Mouse (Mus musculus): Measurements from ENCODE around the gene Ube2j1.

Gene Ube2j1

DNA sequence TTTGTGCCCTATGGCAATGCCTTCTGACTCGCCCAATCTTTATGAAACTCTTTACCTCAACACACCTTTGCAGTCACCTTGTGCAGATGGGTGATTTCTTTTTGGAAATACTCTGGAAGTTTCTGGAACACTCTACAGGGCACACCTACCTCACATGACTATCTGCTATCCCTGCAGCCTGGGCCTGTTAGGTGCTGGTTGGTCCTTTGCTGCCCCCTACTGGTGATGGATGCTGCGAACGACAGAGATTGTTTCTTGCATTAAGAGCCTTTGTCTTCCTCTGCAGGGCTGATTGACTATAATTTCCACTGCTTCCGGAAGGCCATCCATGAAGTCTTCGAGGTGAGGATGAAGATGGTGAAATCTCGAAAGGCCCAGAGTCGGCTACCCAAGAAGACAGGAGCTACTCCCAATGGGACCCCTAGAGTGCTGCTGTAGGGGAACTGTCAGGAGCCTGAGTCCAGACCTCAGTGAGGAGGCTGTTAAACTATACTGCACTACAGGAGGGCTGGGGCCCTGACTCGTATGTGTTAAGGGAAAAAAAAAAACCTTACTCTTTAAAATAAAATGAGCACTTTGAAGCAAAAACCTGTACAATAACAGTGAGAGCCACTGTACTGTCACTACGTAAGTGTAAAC lies 12.7 kb upstream of the Ube2j1 start:
- DNase-seq = peak; percentile 88

GRCm38 (mm10) chr4:33024420-33024819 lies 6.8 kb upstream of the Ube2j1 start:
- DNase-seq = no peak

DNA sequence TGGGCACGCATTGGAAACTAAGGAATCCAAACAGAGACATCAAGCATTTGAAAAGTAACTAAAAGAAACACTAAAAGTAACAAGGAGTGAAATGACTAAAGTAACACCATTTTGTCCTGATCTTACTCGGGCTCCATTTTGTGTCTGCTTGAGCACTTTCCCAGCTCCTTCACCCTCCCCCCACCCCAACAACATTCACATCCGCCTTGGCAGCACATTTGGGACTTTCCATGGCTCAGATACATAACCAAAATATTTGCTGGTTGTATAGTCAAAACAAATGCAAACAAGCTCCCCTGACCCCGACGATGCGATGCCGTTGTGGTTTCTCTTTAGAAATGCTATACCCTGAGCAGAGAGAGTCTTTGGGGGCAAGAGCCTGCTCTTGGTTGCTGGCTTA lies 2.1 kb upstream of the Ube2j1 start:
- no peak for DNase-seq

DNA sequence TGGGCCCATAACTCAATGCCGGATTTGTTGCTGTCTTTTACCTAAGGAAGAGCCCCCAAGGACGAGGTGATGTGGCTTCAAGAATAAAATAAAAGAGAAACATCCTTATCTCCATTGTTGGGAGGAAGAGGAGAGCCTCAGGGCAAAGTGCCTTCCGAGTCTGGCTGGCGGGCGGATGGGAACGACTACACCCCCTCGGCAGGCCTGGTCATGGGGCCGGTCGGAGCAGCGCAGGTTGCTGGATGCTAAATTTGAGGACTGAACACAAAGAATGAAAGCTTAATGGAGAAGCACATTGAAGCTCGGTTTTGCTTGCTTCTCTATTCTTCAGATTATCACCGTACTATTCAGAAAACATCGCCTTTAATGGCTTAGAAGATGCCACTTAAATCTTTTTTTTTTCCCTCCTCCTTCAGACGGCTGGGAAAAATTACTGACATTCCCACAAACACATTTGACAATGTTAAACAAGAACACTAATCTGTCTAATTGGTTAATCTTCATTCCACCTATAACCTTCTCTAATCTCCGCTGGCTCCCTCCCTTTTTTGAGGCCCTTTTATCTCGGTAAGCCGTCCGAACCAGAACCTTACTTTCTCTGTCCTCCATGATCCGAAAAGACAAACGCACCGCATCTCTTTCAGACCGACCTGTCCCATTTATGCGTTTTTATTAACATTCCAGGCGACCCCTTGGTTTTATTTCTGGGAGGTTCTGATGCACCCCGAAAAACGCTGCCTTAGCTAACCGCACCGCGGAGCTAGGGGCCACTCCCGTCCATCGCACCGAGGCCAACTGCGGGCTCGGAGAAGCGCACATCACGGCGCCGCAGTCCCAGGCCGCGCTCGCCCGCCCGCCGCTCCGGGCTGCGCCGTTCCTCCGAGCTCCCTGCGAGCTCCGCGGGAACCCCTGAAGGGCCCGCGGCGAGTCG lies 687 bp upstream of the Ube2j1 start:
- no peak for DNase-seq

DNA sequence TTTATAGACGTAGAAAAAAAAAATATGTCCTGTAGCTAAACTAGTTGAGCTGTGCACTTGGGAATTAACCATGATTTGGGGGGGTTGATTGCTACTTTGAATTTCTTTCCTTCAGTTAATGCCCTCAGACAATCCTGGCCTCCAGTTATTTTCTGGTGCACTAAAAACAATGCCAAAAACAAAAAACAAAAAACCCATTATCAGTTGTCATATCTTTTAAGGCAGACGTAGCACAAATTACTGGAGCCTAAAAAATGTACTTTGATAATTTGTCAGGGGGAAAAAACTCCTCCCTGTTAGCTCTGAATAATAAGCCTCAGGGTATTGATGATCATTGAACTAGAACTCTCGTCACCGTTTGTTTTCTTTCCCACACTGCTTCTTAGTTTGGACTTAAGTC lies 829 bp downstream of the Ube2j1 start:
- DNase-seq = no peak

GRCm38 (mm10) chr4:33033515-33033914 lies 2.3 kb downstream of the Ube2j1 start:
- no peak for DNase-seq

DNA sequence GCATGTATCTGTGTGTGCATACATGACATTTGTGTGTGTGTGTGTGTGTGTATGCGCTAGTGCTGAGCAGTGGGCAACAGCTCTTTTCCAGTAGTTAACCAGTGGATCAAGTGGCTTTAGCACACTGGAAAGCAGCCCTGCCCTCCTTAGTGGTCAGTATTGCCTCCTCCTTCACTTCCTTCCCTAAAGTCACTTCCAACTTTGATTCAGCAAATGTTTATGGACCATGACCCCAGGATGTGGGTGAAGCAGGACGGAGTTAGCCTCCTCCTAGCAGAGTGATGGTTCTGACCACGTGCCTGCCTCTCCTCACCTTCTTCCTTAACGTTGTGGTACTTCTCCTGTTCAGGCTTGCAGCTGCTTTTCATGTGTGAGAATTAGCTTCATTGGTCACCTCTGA lies 8.6 kb downstream of the Ube2j1 start:
- DNase-seq = no peak

DNA sequence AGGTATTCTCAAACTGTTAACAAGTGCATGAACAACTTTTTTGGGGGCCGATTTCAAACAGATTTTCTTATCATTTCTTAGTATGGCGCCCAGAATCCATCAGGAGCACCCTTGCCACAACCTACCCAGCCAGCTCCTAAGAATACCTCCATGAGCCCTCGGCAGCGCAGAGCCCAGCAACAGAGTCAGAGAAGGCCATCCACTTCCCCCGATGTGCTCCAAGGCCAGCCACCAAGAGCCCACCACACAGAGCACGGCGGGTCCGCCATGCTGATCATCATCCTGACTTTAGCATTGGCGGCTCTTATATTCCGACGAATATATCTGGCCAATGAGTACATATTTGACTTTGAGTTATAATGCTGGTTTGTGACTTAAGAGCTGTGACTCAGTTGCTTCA lies 18.4 kb downstream of the Ube2j1 start:
- DNase-seq = no peak

GRCm38 (mm10) chr4:33052055-33052454 lies 20.8 kb downstream of the Ube2j1 start:
- DNase-seq = peak; percentile 81

DNA sequence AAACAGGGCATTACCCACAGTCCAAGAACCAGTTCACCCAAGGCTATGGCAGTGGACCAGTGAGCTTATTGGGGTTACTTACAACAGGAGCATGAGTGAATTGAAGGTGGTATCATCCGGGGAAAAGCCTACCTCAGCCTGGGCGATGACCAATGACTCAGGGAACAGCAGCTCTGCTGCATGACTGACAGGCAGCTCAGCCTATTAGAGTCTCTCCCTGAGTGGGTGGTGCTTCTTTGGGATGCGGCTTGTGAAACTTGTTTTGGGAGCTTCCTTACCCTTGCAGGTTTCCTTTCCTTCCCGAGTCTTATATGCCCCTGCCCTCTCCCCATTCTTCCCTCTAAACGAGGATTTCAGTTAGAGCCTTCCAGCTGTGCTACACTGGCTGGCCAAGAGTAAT lies 21.4 kb downstream of the Ube2j1 start:
- no peak for DNase-seq

- no peak for DNase-seq
Measured at GRCm38 (mm10) chr4:33054426-33054825, 23.2 kb downstream of the Ube2j1 start.

GRCm38 (mm10) chr4:33056317-33056716 lies 25.1 kb downstream of the Ube2j1 start:
- DNase-seq = no peak

DNA sequence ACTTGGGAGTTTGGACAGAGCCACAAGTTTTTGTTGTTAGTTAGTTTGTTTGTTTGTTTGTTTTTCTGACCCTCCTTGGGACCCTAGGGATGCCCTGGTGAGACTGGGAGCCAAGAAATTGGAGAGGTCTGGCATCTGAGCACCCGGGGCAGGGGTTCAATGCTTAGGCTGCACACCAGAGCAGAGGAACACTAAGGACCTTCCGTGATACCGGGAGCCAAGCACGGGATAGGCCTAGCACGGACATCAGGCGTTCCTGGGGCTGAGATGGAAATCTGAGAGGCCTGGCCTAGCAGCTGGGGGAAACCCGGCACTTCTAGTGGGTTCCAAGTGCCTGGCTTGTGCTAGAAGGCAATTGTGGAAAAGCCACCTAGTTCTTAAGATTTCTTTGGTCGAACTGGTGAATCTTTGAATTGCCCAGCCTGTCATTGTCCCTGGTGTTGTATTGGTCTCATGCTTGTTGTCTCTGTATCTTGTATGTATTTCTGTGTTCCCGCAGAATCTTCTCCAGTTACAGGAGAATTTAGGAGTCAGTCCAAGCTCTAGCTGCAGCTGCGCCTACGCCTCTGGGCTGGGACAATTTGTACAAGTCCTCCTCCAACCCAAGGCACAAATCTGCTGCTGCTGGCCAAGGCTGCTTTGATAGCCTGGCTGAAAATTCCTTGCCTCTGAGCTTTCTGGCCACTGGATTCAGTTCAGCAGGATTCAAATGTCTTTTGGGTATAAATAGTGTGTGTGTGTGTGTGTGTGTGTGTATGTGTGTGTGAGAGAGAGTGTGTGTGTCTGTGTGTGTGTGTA lies 26.9 kb downstream of the Ube2j1 start:
- DNase-seq = peak; percentile 72

DNA sequence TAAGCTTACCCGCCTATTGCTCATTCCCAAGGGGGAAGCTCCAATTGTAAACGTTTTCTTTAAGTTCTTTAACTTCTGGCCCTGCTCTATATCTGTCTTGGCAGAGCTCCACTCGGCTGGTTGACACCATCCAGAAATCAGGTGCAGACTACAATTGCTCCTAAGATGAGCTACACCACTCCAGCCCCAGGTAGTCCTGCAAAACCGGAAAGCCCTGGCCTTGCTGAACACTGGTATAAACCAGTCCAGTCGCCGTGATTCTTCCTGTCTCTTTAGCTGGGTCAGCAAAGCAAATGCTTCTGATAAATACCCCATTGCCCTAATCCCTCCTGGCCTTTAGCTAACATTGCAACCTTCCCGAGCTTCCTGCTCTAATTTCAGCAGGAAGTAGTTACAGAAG lies 29.9 kb downstream of the Ube2j1 start:
- DNase-seq = no peak

DNA sequence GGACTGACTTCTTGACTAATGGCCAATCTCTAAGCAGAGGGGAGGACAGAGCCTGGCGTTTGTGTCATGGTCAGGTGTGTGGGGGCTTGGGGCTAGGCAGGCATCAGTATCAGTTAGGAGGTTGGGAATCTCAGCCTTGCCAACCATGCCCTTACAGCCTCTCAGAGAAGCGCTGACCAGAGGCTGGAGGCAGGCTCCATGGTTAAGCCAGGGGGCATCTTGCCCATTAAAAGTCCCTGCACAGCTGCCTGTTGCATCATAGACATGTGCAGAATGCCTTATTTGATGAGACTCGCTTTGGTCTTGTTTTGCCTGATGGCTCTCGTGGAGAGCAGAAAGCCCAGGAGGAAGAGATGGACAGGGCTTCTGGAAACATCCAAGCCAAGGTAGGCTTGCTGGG lies 31.8 kb downstream of the Ube2j1 start, which contains the start of gene Gabrr2:
Gene Gabrr2 (plus strand): TSS at position 19 of the 400 bp plus-strand sequence.
- no peak for DNase-seq

DNA sequence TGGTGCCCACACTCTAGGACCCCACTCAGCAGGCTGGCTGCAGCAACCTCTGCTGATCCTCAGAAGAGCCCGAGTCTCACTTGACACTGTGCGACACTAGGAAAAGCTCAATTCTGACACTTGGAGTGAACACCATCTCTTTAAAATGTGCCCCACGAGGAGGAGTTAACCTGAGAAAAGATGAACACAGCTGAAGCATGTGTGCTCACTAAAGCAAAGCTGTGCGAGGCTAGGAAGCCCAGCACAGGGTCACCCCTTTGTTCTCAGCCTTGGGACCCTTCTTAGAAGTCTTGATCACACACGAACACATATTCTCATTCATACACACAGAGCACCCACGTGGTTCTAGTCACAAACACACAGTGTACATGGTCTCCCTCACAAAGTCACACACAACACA lies 33.8 kb downstream of the Ube2j1 start:
- DNase-seq = no peak

DNA sequence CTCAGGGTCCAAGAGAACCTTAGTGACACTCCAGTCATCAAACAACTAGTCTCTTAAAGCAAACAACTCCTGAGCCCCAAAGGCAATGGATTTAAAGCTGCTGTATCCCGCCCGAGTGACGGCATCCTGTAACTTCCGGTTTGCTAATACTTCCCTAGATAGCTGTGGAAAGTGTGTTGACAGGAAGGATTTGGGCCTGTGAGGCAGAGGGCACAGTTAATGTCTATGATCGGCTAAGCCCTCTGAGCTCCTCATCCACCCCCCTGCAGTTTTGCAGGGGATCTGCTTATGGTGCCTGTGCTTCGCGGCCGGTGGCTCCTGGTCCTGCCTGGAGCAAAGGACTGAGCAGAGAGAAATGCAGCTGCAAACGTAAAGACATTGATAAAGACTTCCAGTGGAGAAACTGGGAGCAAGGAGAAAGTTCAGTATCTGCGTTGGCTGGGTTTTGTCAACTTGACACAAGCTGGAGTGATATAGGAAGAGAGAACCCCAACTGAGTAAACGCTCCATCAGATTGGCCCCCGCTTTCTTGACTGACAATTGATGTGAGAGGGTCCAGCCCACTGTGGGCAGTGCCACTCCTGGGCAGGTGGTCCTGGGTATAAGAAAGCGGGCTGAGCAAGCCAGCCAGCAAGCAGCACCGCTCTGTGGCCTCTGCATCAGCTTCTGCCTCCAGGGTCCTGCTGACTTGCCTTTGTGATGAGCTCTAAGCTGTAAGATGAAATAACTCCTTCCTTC lies 35.2 kb downstream of the Ube2j1 start:
- DNase-seq = no peak

- no peak for DNase-seq
Measured at GRCm38 (mm10) chr4:33067331-33067730, 36.1 kb downstream of the Ube2j1 start.

DNA sequence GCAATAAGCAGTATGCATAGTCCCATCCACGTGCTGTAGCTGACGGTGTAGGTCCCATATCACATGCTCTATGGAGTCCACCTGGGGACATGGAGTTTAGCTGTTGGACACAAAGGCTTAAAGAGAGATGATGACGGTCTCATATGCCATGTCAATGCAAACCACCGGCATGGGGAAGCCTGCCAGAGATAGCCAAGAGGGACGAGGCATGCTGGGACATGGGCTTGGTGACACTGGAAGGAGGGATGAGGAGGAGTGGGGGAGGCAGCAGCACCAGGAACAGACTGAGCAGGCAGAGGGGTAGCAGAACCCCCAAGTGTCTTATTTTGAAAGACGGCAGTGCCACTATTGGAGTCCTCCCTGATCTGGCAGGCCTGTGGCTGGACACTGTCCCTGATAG lies 36.6 kb downstream of the Ube2j1 start:
- no peak for DNase-seq

GRCm38 (mm10) chr4:33068894-33069293 lies 37.7 kb downstream of the Ube2j1 start:
- DNase-seq = peak; percentile 63

DNA sequence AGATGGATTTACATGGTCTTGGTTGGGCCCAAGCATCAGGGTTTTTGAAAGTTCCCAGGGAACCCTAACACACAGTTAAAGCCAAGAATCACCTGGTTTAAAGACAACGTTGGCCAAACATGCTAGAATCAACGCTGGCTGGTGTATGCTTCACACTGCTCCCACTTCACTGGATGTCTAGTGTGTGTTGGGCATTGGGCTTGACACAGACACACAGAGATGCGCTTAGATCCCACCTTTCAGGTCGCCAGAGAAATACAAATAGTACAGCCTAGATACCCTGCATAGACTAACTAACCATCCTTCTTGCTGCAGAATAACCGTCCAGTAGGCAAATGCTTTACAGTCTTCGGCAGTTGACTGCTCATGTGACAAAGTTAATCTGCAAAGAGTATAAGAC lies 39.1 kb downstream of the Ube2j1 start:
- DNase-seq = no peak

DNA sequence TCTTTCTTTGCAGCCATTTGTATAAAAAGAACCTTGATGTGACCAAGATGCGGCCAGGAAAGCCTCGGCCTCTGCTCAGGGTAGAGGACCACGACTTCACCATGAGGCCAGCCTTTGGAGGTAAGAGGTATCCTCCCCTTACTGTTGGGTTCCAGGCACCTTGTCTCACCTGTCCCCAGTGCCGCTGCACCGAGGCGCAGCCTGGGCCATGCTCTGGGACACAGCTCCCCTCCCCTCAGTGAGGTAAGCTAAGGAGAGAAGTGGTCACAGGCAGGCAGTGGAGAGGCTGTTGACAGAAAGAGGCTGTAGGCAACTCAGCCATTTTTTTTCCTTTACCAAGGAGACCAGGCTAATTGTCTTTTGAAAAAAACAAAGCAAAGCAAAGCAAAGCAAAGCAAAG lies 40.1 kb downstream of the Ube2j1 start:
- no peak for DNase-seq
